Mouse (Mus musculus): ENCODE measurements around the gene Ints6. TPM values are rescaled to one million over a fixed set of nuclear protein-coding genes. Genes with fewer than 3 reads are reported as not detected.

Gene Ints6
- polyA plus RNA-seq, 1 experiment = 15.1 TPM

- Histone ChIP-seq H3K27ac (ENCODE audit: insufficient read depth, low read length) (no peak overlapping the region), H3K4me1 (ENCODE audit: control insufficient read depth, insufficient read depth, low read length) (no peaks in the 10 kb centered on the region), H3K27me3 (ENCODE audit: control insufficient read depth, insufficient read depth, low read length) (no peaks in the 10 kb centered on the region), H3K4me3 (replicated peaks; ENCODE audit: insufficient read depth, low read depth, low read length) (no peak overlapping the region)
- 63% methylated on average over 4 of the region's 4 CpGs for WGBS
- no peak for DNase-seq
- TF ChIP-seq CTCF (IDR thresholded peaks at IDR 0.05; ENCODE audit: borderline replicate concordance, insufficient read depth, low read depth, low read length) = no peak
- TF ChIP-seq POLR2A (IDR thresholded peaks at IDR 0.05; ENCODE audit: borderline replicate concordance, insufficient read depth, low read length) = no peak
Measured at GRCm38 (mm10) chr14:62789282-62789681, 28.3 kb upstream of the Ints6 start.

- 89% methylated on average over 5 of the region's 5 CpGs for WGBS
- no peak for DNase-seq
- TF ChIP-seq CTCF (IDR thresholded peaks at IDR 0.05; ENCODE audit: borderline replicate concordance, insufficient read depth, low read depth, low read length) (no peak), POLR2A (IDR thresholded peaks at IDR 0.05; ENCODE audit: borderline replicate concordance, insufficient read depth, low read length) (no peak)
- H3K27ac ChIP-seq (ENCODE audit: insufficient read depth, low read length) = no peak overlapping the region
- no peak overlapping the region for H3K4me3 ChIP-seq (replicated peaks; ENCODE audit: insufficient read depth, low read depth, low read length)
- H3K4me1 ChIP-seq (ENCODE audit: control insufficient read depth, insufficient read depth, low read length) = no peaks in the 10 kb centered on the region
- no peaks in the 10 kb centered on the region; the same call in 1 of the 2 replicates for H3K27me3 ChIP-seq (ENCODE audit: control insufficient read depth, insufficient read depth, low read length)
Measured at GRCm38 (mm10) chr14:62782981-62783380, 22.0 kb upstream of the Ints6 start.

GRCm38 (mm10) chr14:62780520-62781316 lies 19.7 kb upstream of the Ints6 start:
- no peaks in the 10 kb centered on the region; the same call in 1 of the 2 replicates for H3K27me3 ChIP-seq (ENCODE audit: control insufficient read depth, insufficient read depth, low read length)
- H3K27ac ChIP-seq (ENCODE audit: insufficient read depth, low read length) = no peak overlapping the region
- DNase-seq = no peak
- 65% methylated on average over 9 of the region's 9 CpGs for WGBS
- no peaks in the 10 kb centered on the region for H3K4me1 ChIP-seq (ENCODE audit: control insufficient read depth, insufficient read depth, low read length)
- no peak overlapping the region for H3K4me3 ChIP-seq (replicated peaks; ENCODE audit: insufficient read depth, low read depth, low read length)
- no peak for TF ChIP-seq CTCF (IDR thresholded peaks at IDR 0.05; ENCODE audit: borderline replicate concordance, insufficient read depth, low read depth, low read length)
- no peak for TF ChIP-seq POLR2A (IDR thresholded peaks at IDR 0.05; ENCODE audit: borderline replicate concordance, insufficient read depth, low read length)

DNA sequence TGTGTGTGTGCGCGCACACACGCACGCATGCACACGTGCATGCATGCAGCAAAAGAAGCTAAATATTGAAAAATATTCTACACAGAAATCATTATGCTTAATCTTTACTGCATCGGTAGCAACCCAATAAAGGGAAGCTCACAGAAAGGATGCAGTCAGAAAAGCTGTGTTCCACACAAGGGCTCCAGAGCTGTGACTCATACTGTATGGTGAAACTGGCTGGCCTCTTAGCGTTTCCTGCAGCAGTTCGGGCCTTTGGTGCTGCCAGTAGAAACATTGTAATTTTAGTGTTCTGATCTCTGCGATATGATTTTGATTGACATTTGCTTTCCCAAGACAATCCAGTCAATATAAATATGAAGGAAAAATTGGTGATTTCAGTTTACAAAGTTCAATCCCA lies 17.1 kb upstream of the Ints6 start:
- WGBS = 95% methylated on average over 9 of the region's 9 CpGs
- TF ChIP-seq POLR2A (IDR thresholded peaks at IDR 0.05; ENCODE audit: borderline replicate concordance, insufficient read depth, low read length) = no peak
- no peak for TF ChIP-seq CTCF (IDR thresholded peaks at IDR 0.05; ENCODE audit: borderline replicate concordance, insufficient read depth, low read depth, low read length)
- no peak for DNase-seq
- H3K4me1 ChIP-seq (ENCODE audit: control insufficient read depth, insufficient read depth, low read length) = no peaks in the 10 kb centered on the region
- no peaks in the 10 kb centered on the region for H3K27me3 ChIP-seq (ENCODE audit: control insufficient read depth, insufficient read depth, low read length)
- no peak overlapping the region for H3K27ac ChIP-seq (ENCODE audit: insufficient read depth, low read length)
- H3K4me3 ChIP-seq (replicated peaks; ENCODE audit: insufficient read depth, low read depth, low read length) = no peak overlapping the region

DNA sequence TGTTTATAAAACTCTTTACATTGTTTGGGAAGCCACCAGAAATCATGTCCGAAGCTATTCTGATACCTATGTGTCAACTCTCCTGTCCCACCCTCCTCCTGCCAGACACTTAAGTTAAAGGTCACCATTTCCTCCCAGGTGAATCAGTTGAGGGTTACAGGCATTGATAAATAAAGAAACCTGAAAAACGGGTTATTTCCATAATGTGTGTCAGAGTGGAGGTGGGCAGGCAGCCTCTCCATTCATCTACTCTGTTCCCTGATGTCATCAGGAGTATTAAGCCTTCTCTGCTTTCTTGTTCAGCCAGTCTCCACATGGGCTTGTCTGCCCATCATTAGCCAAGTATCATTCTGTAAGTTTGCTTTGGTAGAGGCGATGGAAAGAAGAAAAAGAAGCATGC lies 14.1 kb upstream of the Ints6 start:
- no peaks in the 10 kb centered on the region for H3K27me3 ChIP-seq (ENCODE audit: control insufficient read depth, insufficient read depth, low read length)
- TF ChIP-seq CTCF (IDR thresholded peaks at IDR 0.05; ENCODE audit: borderline replicate concordance, insufficient read depth, low read depth, low read length) = no peak
- TF ChIP-seq POLR2A (IDR thresholded peaks at IDR 0.05; ENCODE audit: borderline replicate concordance, insufficient read depth, low read length) = no peak
- H3K27ac ChIP-seq (ENCODE audit: insufficient read depth, low read length) = no peak overlapping the region
- WGBS = 87% methylated on average over 3 of the region's 3 CpGs
- H3K4me1 ChIP-seq (ENCODE audit: control insufficient read depth, insufficient read depth, low read length) = no peaks in the 10 kb centered on the region
- DNase-seq = no peak
- H3K4me3 ChIP-seq (replicated peaks; ENCODE audit: insufficient read depth, low read depth, low read length) = no peak overlapping the region

DNA sequence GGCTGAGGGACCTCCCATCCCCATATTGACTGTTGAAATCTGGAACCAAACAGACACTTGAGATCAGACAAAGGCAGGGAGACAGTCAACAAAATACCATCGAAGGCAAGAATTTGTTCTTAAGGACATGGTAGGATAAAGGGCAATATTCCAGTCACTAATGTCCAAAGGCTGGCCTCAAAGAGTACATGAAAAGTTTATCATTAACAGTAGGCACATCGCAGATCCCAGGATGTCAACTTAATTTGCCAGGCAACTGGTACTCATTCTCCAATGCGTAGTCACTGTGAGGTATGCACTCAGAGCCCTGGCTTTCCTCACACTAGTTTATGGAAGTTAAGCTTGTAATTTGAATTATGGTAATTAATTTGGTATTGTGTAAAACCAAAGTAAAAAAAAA lies 13.3 kb upstream of the Ints6 start:
- TF ChIP-seq CTCF (IDR thresholded peaks at IDR 0.05; ENCODE audit: borderline replicate concordance, insufficient read depth, low read depth, low read length) = no peak
- no peak for TF ChIP-seq POLR2A (IDR thresholded peaks at IDR 0.05; ENCODE audit: borderline replicate concordance, insufficient read depth, low read length)
- no peaks in the 10 kb centered on the region for H3K27me3 ChIP-seq (ENCODE audit: control insufficient read depth, insufficient read depth, low read length)
- no peak overlapping the region for H3K4me3 ChIP-seq (replicated peaks; ENCODE audit: insufficient read depth, low read depth, low read length)
- WGBS = 88% methylated on average over 3 of the region's 3 CpGs
- H3K4me1 ChIP-seq (ENCODE audit: control insufficient read depth, insufficient read depth, low read length) = no peaks in the 10 kb centered on the region
- no peak overlapping the region for H3K27ac ChIP-seq (ENCODE audit: insufficient read depth, low read length)
- no peak for DNase-seq

DNA sequence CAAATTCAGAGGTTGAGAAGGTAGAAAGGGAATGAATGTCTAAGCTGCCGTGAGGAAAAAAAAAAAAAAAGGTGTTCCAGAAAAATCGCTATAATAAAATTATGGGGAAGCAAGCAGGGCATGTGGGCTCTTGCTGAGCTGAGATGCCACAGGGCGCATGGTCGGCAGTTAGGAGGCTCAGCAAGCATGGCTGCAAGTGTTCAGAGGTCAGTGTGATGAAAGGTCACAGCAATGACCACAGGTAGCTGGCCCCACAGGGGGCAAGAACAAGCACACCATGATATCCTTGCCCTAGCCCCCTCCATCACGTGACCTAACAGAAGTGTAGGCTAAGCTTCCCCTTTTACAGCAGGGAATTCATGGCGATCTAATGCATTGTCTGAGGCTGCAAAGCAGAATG lies 12.8 kb upstream of the Ints6 start:
- Histone ChIP-seq H3K27ac (ENCODE audit: insufficient read depth, low read length) (no peak overlapping the region), H3K27me3 (ENCODE audit: control insufficient read depth, insufficient read depth, low read length) (no peaks in the 10 kb centered on the region), H3K4me1 (ENCODE audit: control insufficient read depth, insufficient read depth, low read length) (no peaks in the 10 kb centered on the region), H3K4me3 (replicated peaks; ENCODE audit: insufficient read depth, low read depth, low read length) (no peak overlapping the region)
- WGBS = 82% methylated on average over 6 of the region's 6 CpGs
- DNase-seq = no peak
- TF ChIP-seq CTCF (IDR thresholded peaks at IDR 0.05; ENCODE audit: borderline replicate concordance, insufficient read depth, low read depth, low read length) (no peak), POLR2A (IDR thresholded peaks at IDR 0.05; ENCODE audit: borderline replicate concordance, insufficient read depth, low read length) (no peak)

- no peak for DNase-seq
- H3K4me1 ChIP-seq (ENCODE audit: control insufficient read depth, insufficient read depth, low read length) = no peaks in the 10 kb centered on the region
- H3K27ac ChIP-seq (ENCODE audit: insufficient read depth, low read length) = no peak overlapping the region
- no peaks in the 10 kb centered on the region for H3K27me3 ChIP-seq (ENCODE audit: control insufficient read depth, insufficient read depth, low read length)
- 68% methylated on average over 2 of the region's 2 CpGs for WGBS
- TF ChIP-seq POLR2A (IDR thresholded peaks at IDR 0.05; ENCODE audit: borderline replicate concordance, insufficient read depth, low read length) (no peak), CTCF (IDR thresholded peaks at IDR 0.05; ENCODE audit: borderline replicate concordance, insufficient read depth, low read depth, low read length) (no peak)
- H3K4me3 ChIP-seq (replicated peaks; ENCODE audit: insufficient read depth, low read depth, low read length) = no peak overlapping the region
Measured at GRCm38 (mm10) chr14:62765398-62765797, 4.4 kb upstream of the Ints6 start.
